Mouse (Mus musculus) E14TG2a.4 (cell line): ENCODE results near the gene Tle4.

ENCODE experiments used
- CTCF ChIP-seq: conservative IDR thresholded peaks from 2 replicates; pipeline ENCODE4 v1.5.1; 2014; ENCODE audit warnings: low read length
- NANOG ChIP-seq: IDR thresholded peaks from 2 replicates; pipeline ENCODE4 v1.6.1; 2014; ENCODE audit warnings: borderline replicate concordance, low read length, mixed read lengths

DNA sequence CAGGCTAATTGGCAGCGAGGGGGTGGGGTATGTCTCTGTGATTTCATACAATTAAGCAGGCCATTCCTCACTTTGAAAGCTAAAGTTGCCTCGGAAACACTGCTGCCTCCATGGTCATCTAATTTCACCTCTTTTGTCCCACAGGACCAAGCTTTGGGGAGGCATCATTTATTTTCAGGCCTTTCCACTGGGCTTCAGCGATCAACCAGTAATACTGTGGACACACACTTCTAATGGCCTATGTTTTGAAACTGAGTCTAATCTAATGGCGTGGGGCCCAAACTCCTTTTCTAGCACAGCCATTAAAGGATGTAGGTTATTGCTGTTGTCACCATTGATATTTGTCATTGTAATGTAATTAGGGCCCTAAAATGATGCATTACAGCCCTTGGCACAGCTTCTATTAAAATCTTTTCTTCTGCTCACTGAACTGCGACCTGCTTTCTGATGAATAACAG lies 31.3 kb downstream of the Tle4 start:
- TF ChIP-seq CTCF (no peak), NANOG (no peak)
